Mouse (Mus musculus) common myeloid progenitor, adult 5-6 weeks (primary cell): ENCODE results near the gene Epha2. TPM values are rescaled to one million over a fixed set of nuclear protein-coding genes. Genes with fewer than 3 reads are reported as not detected.
A peak's percentile ranks its signal among the peaks of the same experiment; 100 is the strongest.

Source experiments
- ATAC-seq: replicated peaks from 2 replicates; pipeline ENCODE4 v1.8.0; 2016; ENCODE audit warnings: low read depth, mild to moderate bottlenecking, moderate TSS enrichment, inconsistent platforms; ENCODE audit not compliant: poor library complexity, severe bottlenecking
- total RNA-seq: library from RNA; stranded (forward); fragments of 200-1000, 187-1606 nt; gene quantifications from 2 replicates; pipeline ENCODE4 v1.2.3, GENCODE M21; 2017

Gene Epha2
- total RNA-seq, 1 experiment from 2014 or later: 1.2 TPM

- ATAC-seq: no peak
Observed at GRCm38 (mm10) chr4:141278154-141278553, 22.9 kb upstream of the Epha2 start.

- ATAC-seq: no peak
Observed at GRCm38 (mm10) chr4:141279327-141279726, 21.7 kb upstream of the Epha2 start.

GRCm38 (mm10) chr4:141279783-141280182, 21.3 kb upstream of the Epha2 start:
- no peak for ATAC-seq

- ATAC-seq: no peak
Observed at GRCm38 (mm10) chr4:141280471-141280870, 20.6 kb upstream of the Epha2 start.

- peak; percentile 52 for ATAC-seq
Observed at GRCm38 (mm10) chr4:141281153-141281552, 19.9 kb upstream of the Epha2 start.

GRCm38 (mm10) chr4:141281578-141281977, 19.5 kb upstream of the Epha2 start:
- peak; percentile 63 for ATAC-seq

GRCm38 (mm10) chr4:141282087-141282486, 19.0 kb upstream of the Epha2 start:
- ATAC-seq: no peak

GRCm38 (mm10) chr4:141282623-141283022, 18.4 kb upstream of the Epha2 start:
- no peak for ATAC-seq

GRCm38 (mm10) chr4:141283176-141283878, 17.7 kb upstream of the Epha2 start:
- no peak for ATAC-seq

GRCm38 (mm10) chr4:141283879-141284411, 17.1 kb upstream of the Epha2 start:
- ATAC-seq: no peak

- ATAC-seq: no peak
Observed at GRCm38 (mm10) chr4:141284486-141284885, 16.6 kb upstream of the Epha2 start.

- ATAC-seq: no peak
Observed at GRCm38 (mm10) chr4:141285128-141285527, 15.9 kb upstream of the Epha2 start.

- ATAC-seq: peak; percentile 18
Observed at GRCm38 (mm10) chr4:141286860-141287517, 14.1 kb upstream of the Epha2 start.

- ATAC-seq: peak; percentile 80
Observed at GRCm38 (mm10) chr4:141287518-141288004, 13.5 kb upstream of the Epha2 start.

GRCm38 (mm10) chr4:141288152-141288551, 12.9 kb upstream of the Epha2 start:
- ATAC-seq: no peak

- ATAC-seq: no peak
Observed at GRCm38 (mm10) chr4:141291571-141292375, 9.3 kb upstream of the Epha2 start.

- no peak for ATAC-seq
Observed at GRCm38 (mm10) chr4:141295774-141296186, 5.3 kb upstream of the Epha2 start.

- no peak for ATAC-seq
Observed at GRCm38 (mm10) chr4:141297934-141298333, 3.1 kb upstream of the Epha2 start.

GRCm38 (mm10) chr4:141299356-141299755, 1.7 kb upstream of the Epha2 start:
- ATAC-seq: peak; percentile 70

- peak; percentile 15; the same call in 1 of the 2 replicates for ATAC-seq
Observed at GRCm38 (mm10) chr4:141300196-141300595, 844 bp upstream of the Epha2 start.
